Mouse (Mus musculus): Measurements from ENCODE around the gene Prkce. TPM values are rescaled to one million over a fixed set of nuclear protein-coding genes. Genes with fewer than 3 reads are reported as not detected.

Prkce gene
- polyA plus RNA-seq, 1 experiment from 2014 or later = 0.77 TPM

- Histone ChIP-seq H3K36me3 (ENCODE audit: control insufficient read depth, insufficient read depth) (no peaks in the 10 kb centered on the region), H3K4me2 (ENCODE audit: low read depth, low read length) (no peak overlapping the region), H3K27ac (ENCODE audit: low read length) (no peak overlapping the region), H3K9ac (ENCODE audit: low read depth, low read length) (no peak overlapping the region), H3K27me3 (ENCODE audit: control insufficient read depth, insufficient read depth, low read depth, low read length) (no peaks in the 10 kb centered on the region), H3K4me3 (ENCODE audit: low read depth, low read length) (no peak overlapping the region), H3K4me1 (ENCODE audit: control insufficient read depth, low read depth, low read length) (no peaks in the 10 kb centered on the region), H3K9me3 (replicated peaks; ENCODE audit: control insufficient read depth, low read length) (no peaks in the 10 kb centered on the region)
- 27% methylated on average over 1 of the region's 1 CpGs for WGBS (ENCODE audit: insufficient replicate concordance)
- no peak for ATAC-seq (ENCODE audit: low read depth)
These were observed 469.7 kb downstream of the Prkce start for GRCm38 (mm10) chr17:86637311-86637710.

- no peak for ATAC-seq (ENCODE audit: low read depth)
- no peaks in the 10 kb centered on the region for H3K9me3 ChIP-seq (replicated peaks; ENCODE audit: control insufficient read depth, low read length)
- 55% methylated on average over 3 of the region's 3 CpGs for WGBS (ENCODE audit: insufficient replicate concordance)
- no peak overlapping the region for H3K4me3 ChIP-seq (ENCODE audit: low read depth, low read length)
- no peak overlapping the region for H3K27ac ChIP-seq (ENCODE audit: low read length)
- no peaks in the 10 kb centered on the region for H3K27me3 ChIP-seq (ENCODE audit: control insufficient read depth, insufficient read depth, low read depth, low read length)
- no peaks in the 10 kb centered on the region for H3K4me1 ChIP-seq (ENCODE audit: control insufficient read depth, low read depth, low read length)
- no peak overlapping the region for H3K4me2 ChIP-seq (ENCODE audit: low read depth, low read length)
- no peak overlapping the region for H3K9ac ChIP-seq (ENCODE audit: low read depth, low read length)
- no peaks in the 10 kb centered on the region for H3K36me3 ChIP-seq (ENCODE audit: control insufficient read depth, insufficient read depth)
These were observed 471.7 kb downstream of the Prkce start for GRCm38 (mm10) chr17:86639279-86639678.

- H3K27me3 ChIP-seq (ENCODE audit: control insufficient read depth, insufficient read depth, low read depth, low read length) = no peaks in the 10 kb centered on the region
- H3K9ac ChIP-seq (ENCODE audit: low read depth, low read length) = no peak overlapping the region
- H3K4me3 ChIP-seq (ENCODE audit: low read depth, low read length) = no peak overlapping the region
- no peaks in the 10 kb centered on the region for H3K4me1 ChIP-seq (ENCODE audit: control insufficient read depth, low read depth, low read length)
- H3K9me3 ChIP-seq (replicated peaks; ENCODE audit: control insufficient read depth, low read length) = no peaks in the 10 kb centered on the region
- 78% methylated on average over 3 of the region's 3 CpGs for WGBS (ENCODE audit: insufficient replicate concordance)
- no peak overlapping the region for H3K4me2 ChIP-seq (ENCODE audit: low read depth, low read length)
- no peak for ATAC-seq (ENCODE audit: low read depth)
- no peaks in the 10 kb centered on the region for H3K36me3 ChIP-seq (ENCODE audit: control insufficient read depth, insufficient read depth)
- H3K27ac ChIP-seq (ENCODE audit: low read length) = no peak overlapping the region
These were observed 479.6 kb downstream of the Prkce start for GRCm38 (mm10) chr17:86647226-86647625.

- Histone ChIP-seq H3K27me3 (ENCODE audit: control insufficient read depth, insufficient read depth, low read depth, low read length) (no peaks in the 10 kb centered on the region), H3K4me2 (ENCODE audit: low read depth, low read length) (no peak overlapping the region), H3K4me1 (ENCODE audit: control insufficient read depth, low read depth, low read length) (no peaks in the 10 kb centered on the region), H3K9ac (ENCODE audit: low read depth, low read length) (no peak overlapping the region), H3K4me3 (ENCODE audit: low read depth, low read length) (no peak overlapping the region), H3K36me3 (ENCODE audit: control insufficient read depth, insufficient read depth) (no peaks in the 10 kb centered on the region), H3K27ac (ENCODE audit: low read length) (no peak overlapping the region), H3K9me3 (replicated peaks; ENCODE audit: control insufficient read depth, low read length) (no peaks in the 10 kb centered on the region)
- ATAC-seq (ENCODE audit: low read depth) = no peak
- WGBS (ENCODE audit: insufficient replicate concordance) = 75% methylated on average over 12 of the region's 12 CpGs
These were observed 481.4 kb downstream of the Prkce start for GRCm38 (mm10) chr17:86648856-86649435.

GRCm38 (mm10) chr17:86650241-86650640 lies 482.7 kb downstream of the Prkce start:
- no peak overlapping the region for H3K9ac ChIP-seq (ENCODE audit: low read depth, low read length)
- WGBS (ENCODE audit: insufficient replicate concordance) = 73% methylated on average over 6 of the region's 6 CpGs

GRCm38 (mm10) chr17:86651091-86651490 lies 483.5 kb downstream of the Prkce start:
- ATAC-seq (ENCODE audit: low read depth) = no peak

More at GRCm38 (mm10) chr17:86650241-86650640, 482.7 kb downstream of the Prkce start:
- Histone ChIP-seq H3K4me2 (ENCODE audit: low read depth, low read length) (no peak overlapping the region), H3K4me1 (ENCODE audit: control insufficient read depth, low read depth, low read length) (no peaks in the 10 kb centered on the region), H3K4me3 (ENCODE audit: low read depth, low read length) (no peak overlapping the region), H3K27ac (ENCODE audit: low read length) (no peak overlapping the region), H3K27me3 (ENCODE audit: control insufficient read depth, insufficient read depth, low read depth, low read length) (no peaks in the 10 kb centered on the region), H3K9me3 (replicated peaks; ENCODE audit: control insufficient read depth, low read length) (no peaks in the 10 kb centered on the region), H3K36me3 (ENCODE audit: control insufficient read depth, insufficient read depth) (no peaks in the 10 kb centered on the region)
- no peak for ATAC-seq (ENCODE audit: low read depth)

GRCm38 (mm10) chr17:86652751-86653150 lies 485.2 kb downstream of the Prkce start:
- 68% methylated on average over 1 of the region's 1 CpGs for WGBS (ENCODE audit: insufficient replicate concordance)
- H3K4me2 ChIP-seq (ENCODE audit: low read depth, low read length) = no peak overlapping the region
- no peak overlapping the region for H3K27ac ChIP-seq (ENCODE audit: low read length)
- H3K4me1 ChIP-seq (ENCODE audit: control insufficient read depth, low read depth, low read length) = no peaks in the 10 kb centered on the region
- no peak for ATAC-seq (ENCODE audit: low read depth)
- no peak overlapping the region for H3K4me3 ChIP-seq (ENCODE audit: low read depth, low read length)
- H3K36me3 ChIP-seq (ENCODE audit: control insufficient read depth, insufficient read depth) = no peaks in the 10 kb centered on the region
- H3K9ac ChIP-seq (ENCODE audit: low read depth, low read length) = no peak overlapping the region
- H3K27me3 ChIP-seq (ENCODE audit: control insufficient read depth, insufficient read depth, low read depth, low read length) = no peaks in the 10 kb centered on the region
- H3K9me3 ChIP-seq (replicated peaks; ENCODE audit: control insufficient read depth, low read length) = no peaks in the 10 kb centered on the region

More at GRCm38 (mm10) chr17:86651091-86651490, 483.5 kb downstream of the Prkce start:
- no peaks in the 10 kb centered on the region for H3K27me3 ChIP-seq (ENCODE audit: control insufficient read depth, insufficient read depth, low read depth, low read length)
- no peaks in the 10 kb centered on the region for H3K9me3 ChIP-seq (replicated peaks; ENCODE audit: control insufficient read depth, low read length)
- no peak overlapping the region for H3K4me3 ChIP-seq (ENCODE audit: low read depth, low read length)
- no peaks in the 10 kb centered on the region for H3K36me3 ChIP-seq (ENCODE audit: control insufficient read depth, insufficient read depth)
- no peak overlapping the region for H3K4me2 ChIP-seq (ENCODE audit: low read depth, low read length)
- H3K27ac ChIP-seq (ENCODE audit: low read length) = no peak overlapping the region
- H3K9ac ChIP-seq (ENCODE audit: low read depth, low read length) = no peak overlapping the region
- no peaks in the 10 kb centered on the region for H3K4me1 ChIP-seq (ENCODE audit: control insufficient read depth, low read depth, low read length)
- WGBS (ENCODE audit: insufficient replicate concordance) = 43% methylated on average over 4 of the region's 4 CpGs

- WGBS (ENCODE audit: insufficient replicate concordance) = 54% methylated on average over 5 of the region's 5 CpGs
- no peaks in the 10 kb centered on the region for H3K36me3 ChIP-seq (ENCODE audit: control insufficient read depth, insufficient read depth)
- no peak for ATAC-seq (ENCODE audit: low read depth)
These were observed 488.8 kb downstream of the Prkce start for GRCm38 (mm10) chr17:86656369-86656768.

GRCm38 (mm10) chr17:86662301-86662700 lies 494.7 kb downstream of the Prkce start:
- ATAC-seq (ENCODE audit: low read depth) = no peak
- no peak overlapping the region for H3K27ac ChIP-seq (ENCODE audit: low read length)
- no peaks in the 10 kb centered on the region for H3K9me3 ChIP-seq (replicated peaks; ENCODE audit: control insufficient read depth, low read length)
- H3K4me3 ChIP-seq (ENCODE audit: low read depth, low read length) = no peak overlapping the region
- H3K9ac ChIP-seq (ENCODE audit: low read depth, low read length) = no peak overlapping the region
- no peaks in the 10 kb centered on the region for H3K4me1 ChIP-seq (ENCODE audit: control insufficient read depth, low read depth, low read length)
- H3K27me3 ChIP-seq (ENCODE audit: control insufficient read depth, insufficient read depth, low read depth, low read length) = no peaks in the 10 kb centered on the region
- whole genome bisulfite sequencing (ENCODE audit: insufficient replicate concordance) = 50% methylated on average over 1 of the region's 1 CpGs
- no peak overlapping the region for H3K4me2 ChIP-seq (ENCODE audit: low read depth, low read length)
- no peaks in the 10 kb centered on the region for H3K36me3 ChIP-seq (ENCODE audit: control insufficient read depth, insufficient read depth)

More at GRCm38 (mm10) chr17:86656369-86656768, 488.8 kb downstream of the Prkce start:
- no peaks in the 10 kb centered on the region for H3K9me3 ChIP-seq (replicated peaks; ENCODE audit: control insufficient read depth, low read length)
- H3K4me2 ChIP-seq (ENCODE audit: low read depth, low read length) = no peak overlapping the region
- H3K27ac ChIP-seq (ENCODE audit: low read length) = no peak overlapping the region
- no peak overlapping the region for H3K9ac ChIP-seq (ENCODE audit: low read depth, low read length)
- H3K27me3 ChIP-seq (ENCODE audit: control insufficient read depth, insufficient read depth, low read depth, low read length) = no peaks in the 10 kb centered on the region
- H3K4me1 ChIP-seq (ENCODE audit: control insufficient read depth, low read depth, low read length) = no peaks in the 10 kb centered on the region
- H3K4me3 ChIP-seq (ENCODE audit: low read depth, low read length) = no peak overlapping the region
